Comparison of ENCODE assay signal across 8 mouse cellular contexts in the genomic region with DNA sequence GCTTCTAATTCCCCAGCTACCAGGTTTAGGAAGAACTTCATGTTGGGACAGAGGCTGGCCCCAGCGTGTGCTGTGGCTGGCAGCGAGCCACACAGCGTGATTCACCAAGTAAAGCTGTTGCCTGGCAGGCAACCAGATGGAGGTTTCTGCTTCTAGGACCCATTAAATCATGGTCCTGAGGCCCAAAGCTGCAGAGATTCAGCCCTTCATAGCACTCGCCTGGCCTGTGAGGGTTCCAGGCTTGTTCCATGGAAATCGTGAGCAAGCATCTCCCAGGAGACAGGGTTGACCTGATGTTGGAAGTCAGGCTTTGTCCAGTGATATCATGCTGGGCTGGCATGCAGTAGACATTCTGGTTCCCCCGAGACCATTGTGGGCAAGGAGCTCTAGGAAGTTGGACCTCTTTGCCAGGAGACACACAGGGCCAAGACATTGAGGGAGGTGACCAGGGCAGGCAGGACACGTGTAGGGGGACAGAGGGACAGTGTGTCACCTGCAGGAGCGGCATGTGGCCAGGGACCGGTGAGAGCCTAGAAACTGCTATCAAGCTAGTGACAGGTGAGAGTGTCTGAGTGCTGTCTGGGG. TPM values are rescaled to one million over a fixed set of nuclear protein-coding genes. Genes with fewer than 3 reads are reported as not detected.
DNase-seq lines count a peak whose midpoint lies in the region; ATAC-seq and TF ChIP-seq lines count a peak whose summit lies in the region.

No protein-coding gene starts in this region.

- H3K9me3 ChIP-seq in forebrain, embryonic 14.5 days (replicated peaks; ENCODE audit: control insufficient read depth, low read length): no peaks in the 10 kb centered on the region
- H3K9me3 ChIP-seq in forebrain, embryonic 12.5 days: no peaks in the 10 kb centered on the region
- H3K9me3 ChIP-seq in hindbrain, embryonic 16.5 days (ENCODE audit: control insufficient read depth, low read length): no peaks in the 10 kb centered on the region
- H3K9me3 ChIP-seq in lung, embryonic 16.5 days (ENCODE audit: control insufficient read depth, low read length): no peaks in the 10 kb centered on the region
- no peaks in the 10 kb centered on the region for H3K9me3 ChIP-seq in forebrain, embryonic 13.5 days (replicated peaks)

- H3K4me3 ChIP-seq in forebrain, embryonic 14.5 days (ENCODE audit: low read depth, low read length): no peak overlapping the region
- H3K4me3 ChIP-seq in forebrain, embryonic 12.5 days (replicated peaks): no peak overlapping the region
- H3K4me3 ChIP-seq in gastrocnemius, adult 2 months: no peak overlapping the region
- H3K4me3 ChIP-seq in hindbrain, embryonic 16.5 days (ENCODE audit: low read length): no peak overlapping the region
- no peak overlapping the region for H3K4me3 ChIP-seq in lung, embryonic 16.5 days (ENCODE audit: low read length)
- H3K4me3 ChIP-seq in forebrain, embryonic 13.5 days: no peak overlapping the region

- no peak for ATAC-seq in forebrain, embryonic 14.5 days
- ATAC-seq in forebrain, embryonic 12.5 days (ENCODE audit: low FRiP score): no peak
- ATAC-seq in hindbrain, embryonic 16.5 days: peak; percentile 51; the same call in 1 of the 2 replicates
- ATAC-seq in lung, embryonic 16.5 days (ENCODE audit: low read depth): peak; percentile 16; the same call in 1 of the 2 replicates
- no peak for ATAC-seq in forebrain, embryonic 13.5 days

- no peak overlapping the region for H3K9ac ChIP-seq in forebrain, embryonic 14.5 days (ENCODE audit: low read length)
- no peak overlapping the region for H3K9ac ChIP-seq in forebrain, embryonic 12.5 days
- no peak overlapping the region for H3K9ac ChIP-seq in hindbrain, embryonic 16.5 days (ENCODE audit: low read depth, low read length)
- no peak overlapping the region for H3K9ac ChIP-seq in lung, embryonic 16.5 days (ENCODE audit: low read length)
- H3K9ac ChIP-seq in forebrain, embryonic 13.5 days: no peak overlapping the region

- no peak overlapping the region for H3K4me2 ChIP-seq in forebrain, embryonic 14.5 days (ENCODE audit: low read length)
- H3K4me2 ChIP-seq in forebrain, embryonic 12.5 days: no peak overlapping the region
- no peak overlapping the region for H3K4me2 ChIP-seq in hindbrain, embryonic 16.5 days (ENCODE audit: low read length)
- no peak overlapping the region for H3K4me2 ChIP-seq in lung, embryonic 16.5 days (ENCODE audit: low read depth, low read length)
- H3K4me2 ChIP-seq in forebrain, embryonic 13.5 days: no peak overlapping the region

- peak; percentile 78 for DNase-seq in forebrain, embryonic 14.5 days (ENCODE audit: low spot score)
- DNase-seq in adrenal gland, postnatal 14 days: peak; percentile 90
- DNase-seq in gastrocnemius, adult 2 months: peak; percentile 82
- peak; percentile 29 for DNase-seq in testis, postnatal 14 days (ENCODE audit: low spot score)

- no peaks in the 10 kb centered on the region for H3K36me3 ChIP-seq in forebrain, embryonic 14.5 days (ENCODE audit: control insufficient read depth, insufficient read depth, low read length)
- H3K36me3 ChIP-seq in forebrain, embryonic 12.5 days (replicated peaks): no peaks in the 10 kb centered on the region
- no peaks in the 10 kb centered on the region for H3K36me3 ChIP-seq in hindbrain, embryonic 16.5 days (ENCODE audit: control insufficient read depth, insufficient read depth, low read length)
- H3K36me3 ChIP-seq in lung, embryonic 16.5 days (ENCODE audit: control insufficient read depth, insufficient read depth, low read length): no peaks in the 10 kb centered on the region
- no peaks in the 10 kb centered on the region for H3K36me3 ChIP-seq in forebrain, embryonic 13.5 days (ENCODE audit: poor library complexity, severe bottlenecking)

- no peak for TF ChIP-seq CTCF in gastrocnemius, adult 2 months (IDR thresholded peaks at IDR 0.05)

- WGBS in forebrain, embryonic 14.5 days: 67% methylated on average over 9 of the region's 9 CpGs
- WGBS in forebrain, embryonic 12.5 days: 86% methylated on average over 9 of the region's 9 CpGs
- 58% methylated on average over 9 of the region's 9 CpGs for WGBS in hindbrain, embryonic 16.5 days
- 38% methylated on average over 9 of the region's 9 CpGs for WGBS in lung, embryonic 16.5 days
- 79% methylated on average over 9 of the region's 9 CpGs for WGBS in forebrain, embryonic 13.5 days

- H3K27me3 ChIP-seq in forebrain, embryonic 14.5 days (replicated peaks; ENCODE audit: control insufficient read depth, insufficient read depth, low read length): no peaks in the 10 kb centered on the region
- H3K27me3 ChIP-seq in forebrain, embryonic 12.5 days: no peaks in the 10 kb centered on the region
- no peaks in the 10 kb centered on the region for H3K27me3 ChIP-seq in hindbrain, embryonic 16.5 days (replicated peaks; ENCODE audit: control insufficient read depth, insufficient read depth, low read length)
- no peaks in the 10 kb centered on the region for H3K27me3 ChIP-seq in lung, embryonic 16.5 days (ENCODE audit: control insufficient read depth, insufficient read depth, low read depth, low read length)
- H3K27me3 ChIP-seq in forebrain, embryonic 13.5 days: no peaks in the 10 kb centered on the region

- intact Hi-C loops in gastrocnemius, adult 2 months (cut with DNase I): no loop called here

- peaks cover 14% of the 10 kb centered on the region for H3K4me1 ChIP-seq in forebrain, embryonic 14.5 days (ENCODE audit: control insufficient read depth, insufficient read depth, low read length)
- peaks cover 22% of the 10 kb centered on the region for H3K4me1 ChIP-seq in forebrain, embryonic 12.5 days
- peaks cover 19% of the 10 kb centered on the region for H3K4me1 ChIP-seq in hindbrain, embryonic 16.5 days (ENCODE audit: control insufficient read depth, insufficient read depth, low read depth, low read length)
- peaks cover 54% of the 10 kb centered on the region for H3K4me1 ChIP-seq in lung, embryonic 16.5 days (replicated peaks; ENCODE audit: control insufficient read depth, insufficient read depth, low read length)
- H3K4me1 ChIP-seq in forebrain, embryonic 13.5 days: peaks cover 29% of the 10 kb centered on the region

- no peak overlapping the region for H3K27ac ChIP-seq in forebrain, embryonic 14.5 days (ENCODE audit: low read depth, low read length)
- H3K27ac ChIP-seq in forebrain, embryonic 12.5 days: no peak overlapping the region
- H3K27ac ChIP-seq in gastrocnemius, adult 2 months: peak overlapping the region; percentile 46
- no peak overlapping the region for H3K27ac ChIP-seq in hindbrain, embryonic 16.5 days (ENCODE audit: low read depth, low read length)
- H3K27ac ChIP-seq in lung, embryonic 16.5 days (ENCODE audit: low read length): peak overlapping the region; percentile 56
- H3K27ac ChIP-seq in forebrain, embryonic 13.5 days: no peak overlapping the region

RNA-seq across cellular contexts. Expression of gene Col5a1, which starts 50.5 kb away (rescaled TPM):
- 5.3 and 6.9 TPM in 2 replicates for polyA plus RNA-seq in forebrain, embryonic 14.5 days (2014; fragmentation: Nextera tagmentation; extraction: Ambion mirVana)
- polyA plus RNA-seq in forebrain, embryonic 12.5 days (2016; fragmentation: Nextera tagmentation; extraction: Ambion mirVana): 17.1 and 21.7 TPM in 2 replicates
- total RNA-seq in adrenal gland, postnatal 14 days (2021): 73.1 and 76.7 TPM in 2 replicates
- total RNA-seq in gastrocnemius, adult 2 months (2021): 10 to 100 TPM; 15.9 to 20.9 TPM
- polyA plus RNA-seq in hindbrain, embryonic 16.5 days (2015; fragmentation: Nextera tagmentation; extraction: Ambion mirVana): 9.2 and 13.5 TPM in 2 replicates
- polyA plus RNA-seq in lung, embryonic 16.5 days (2015; fragmentation: Nextera tagmentation; extraction: Ambion mirVana): 66.2 and 69.5 TPM in 2 replicates
- polyA plus RNA-seq in forebrain, embryonic 13.5 days (2015; fragmentation: Nextera tagmentation; extraction: Ambion mirVana): 6.1 and 6.5 TPM in 2 replicates

Comparison
In these comparisons a context has a peak if more than half of its experiments do, and no peak if none do; other contexts are left out.
1. ATAC-seq: peak in hindbrain, embryonic 16.5 days (single experiment) and lung, embryonic 16.5 days (single experiment); none in forebrain, embryonic 14.5 days (single experiment), forebrain, embryonic 12.5 days (single experiment) and forebrain, embryonic 13.5 days (single experiment).
2. DNase-seq: peak in every context shown above with its lines; median percentile 90 in adrenal gland, postnatal 14 days; 82 in gastrocnemius, adult 2 months; 78 in forebrain, embryonic 14.5 days; 29 in testis, postnatal 14 days.
3. H3K27ac ChIP-seq: peak in gastrocnemius, adult 2 months (single experiment) and lung, embryonic 16.5 days (single experiment); none in forebrain, embryonic 14.5 days (single experiment), forebrain, embryonic 12.5 days (single experiment), hindbrain, embryonic 16.5 days (single experiment) and forebrain, embryonic 13.5 days (single experiment).